Mouse (Mus musculus) skeletal muscle tissue, adult 2 months (tissue): Measurements from ENCODE around the gene Ston2.

Experiments
- DNase-seq: peaks from one replicate; pipeline ENCODE4 v3.0.0-alpha.2; 2012; ENCODE audit warnings: low read depth, low spot score

Gene Ston2

DNA sequence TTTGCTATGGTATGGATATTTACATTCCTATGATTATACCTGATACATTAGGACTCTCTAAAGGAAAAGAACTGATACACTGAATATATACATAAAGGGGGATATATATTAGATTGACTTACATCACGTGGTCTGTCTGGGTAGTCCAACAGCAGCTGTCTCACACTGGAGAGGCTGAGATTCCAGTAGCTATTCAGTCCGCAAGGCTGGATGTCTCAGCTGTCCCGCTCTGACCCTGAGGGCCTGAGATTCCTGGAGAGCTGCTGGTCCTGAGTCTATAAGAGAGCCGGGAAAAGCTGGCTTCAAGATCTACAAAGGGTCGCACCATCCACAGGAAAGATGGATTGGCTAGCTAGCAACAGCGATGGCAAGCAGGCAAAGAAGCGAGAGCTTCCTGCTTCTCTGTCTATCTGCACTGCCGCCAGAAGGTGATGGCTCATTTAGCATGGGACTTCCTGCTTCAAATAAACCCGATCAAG is at the start of gene Ston2:
Ston2 (minus strand) TSS at position 429 of the 479 bp plus-strand sequence.
- DNase-seq, result no peak

DNA sequence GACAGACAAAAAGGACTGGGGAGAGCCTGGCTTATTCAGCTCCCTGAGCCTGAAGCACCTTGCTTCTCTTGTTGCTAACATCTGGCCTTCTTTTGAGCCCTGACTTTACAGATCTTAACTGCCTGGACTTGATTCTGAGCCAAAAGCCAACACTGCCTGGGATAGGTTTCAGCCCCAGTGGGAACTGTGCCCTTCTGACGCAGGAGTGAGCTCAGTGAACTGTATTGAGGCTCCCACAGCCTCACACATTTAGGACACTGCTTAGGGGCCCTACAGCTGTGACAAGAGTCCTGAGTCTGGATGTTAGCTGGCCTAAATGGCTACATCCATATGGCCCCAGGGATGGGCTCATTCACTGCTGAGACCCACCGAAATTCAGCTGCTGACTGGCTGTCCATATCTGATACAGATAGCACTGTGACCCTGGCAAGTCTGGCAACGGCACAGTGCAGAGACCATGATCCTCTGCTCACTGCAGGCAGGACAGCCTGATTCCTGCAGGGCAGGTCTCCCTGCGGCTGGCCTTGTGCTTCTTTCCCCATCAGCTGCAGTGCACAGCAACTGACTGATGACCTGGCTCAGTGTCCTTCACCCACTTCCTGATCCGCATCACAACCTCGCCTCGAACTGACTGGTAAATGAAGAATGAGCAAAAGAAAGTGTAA is 49.3 kb upstream of the Ston2 start:
- DNase-seq, result peak; percentile 23

DNA sequence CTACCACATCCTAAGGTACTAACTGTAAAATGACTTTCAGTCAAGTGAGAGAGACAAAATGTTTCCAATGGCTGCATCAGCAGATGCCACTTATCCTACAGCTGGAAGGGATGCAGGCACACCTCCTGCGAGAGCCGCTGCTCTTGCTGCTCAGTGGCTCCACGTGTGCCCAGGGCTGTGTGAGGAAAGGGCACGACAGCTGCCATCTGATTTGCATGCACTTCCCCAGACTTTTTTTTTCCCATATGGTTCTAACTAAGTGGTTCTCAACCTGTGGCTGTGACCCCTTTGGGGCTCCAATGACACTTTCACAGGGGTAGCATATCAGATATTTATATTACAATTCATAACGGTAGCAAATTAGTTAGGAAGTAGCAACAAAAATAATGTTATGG is 45.7 kb upstream of the Ston2 start:
- DNase-seq, result no peak

DNA sequence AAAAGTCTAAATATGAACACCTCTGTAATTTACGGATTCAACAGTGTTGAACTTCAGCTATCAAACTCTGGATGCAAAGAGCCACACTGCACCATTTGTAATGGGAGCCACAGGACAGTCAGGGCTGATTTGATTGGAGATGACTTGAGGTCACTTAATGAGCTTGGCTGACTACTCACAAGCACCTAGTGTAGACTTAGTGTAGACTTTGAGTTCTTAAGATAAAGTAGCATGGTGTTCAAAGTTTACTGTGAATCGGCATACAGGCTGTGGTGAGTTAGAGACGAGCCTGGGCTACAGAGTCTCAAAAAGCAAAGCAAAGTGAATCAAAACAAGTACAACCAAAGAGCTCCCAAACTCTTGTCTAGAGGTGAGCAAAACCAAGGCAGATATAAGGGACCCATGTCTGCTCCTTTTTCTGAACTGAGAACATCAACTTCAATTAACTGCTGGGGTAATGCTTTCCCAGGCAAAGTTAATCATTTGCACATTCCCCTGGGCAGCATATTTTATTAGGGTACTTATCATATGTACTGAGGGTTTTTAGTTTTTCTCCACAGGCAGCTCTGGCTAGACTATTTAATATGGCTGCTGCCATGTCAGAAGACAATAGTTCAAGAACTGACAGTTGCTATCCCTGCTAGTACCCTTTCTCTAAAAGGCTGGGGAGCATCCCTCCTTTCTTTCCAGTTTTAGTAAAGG is 45.2 kb upstream of the Ston2 start:
- DNase-seq, result no peak

DNA sequence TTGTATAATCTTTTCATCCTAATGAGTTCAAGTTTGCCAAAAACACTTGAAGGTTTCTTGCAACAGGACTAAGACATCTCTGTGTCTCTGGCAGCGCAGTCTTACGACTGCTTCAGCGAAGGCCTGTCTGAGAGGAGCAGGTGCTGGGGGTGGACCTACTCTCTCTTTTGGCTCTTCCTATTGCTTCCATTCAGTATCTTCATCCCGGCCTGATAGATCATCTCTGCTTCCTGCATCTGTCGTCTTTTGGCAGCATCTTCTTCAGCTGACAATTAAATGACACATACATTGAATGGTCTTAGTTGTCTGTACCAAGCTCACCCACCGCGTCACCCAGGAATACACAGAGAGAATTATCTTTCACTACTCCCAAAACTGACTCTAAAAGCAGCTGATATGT is 43.2 kb upstream of the Ston2 start:
- DNase-seq, result no peak

DNA sequence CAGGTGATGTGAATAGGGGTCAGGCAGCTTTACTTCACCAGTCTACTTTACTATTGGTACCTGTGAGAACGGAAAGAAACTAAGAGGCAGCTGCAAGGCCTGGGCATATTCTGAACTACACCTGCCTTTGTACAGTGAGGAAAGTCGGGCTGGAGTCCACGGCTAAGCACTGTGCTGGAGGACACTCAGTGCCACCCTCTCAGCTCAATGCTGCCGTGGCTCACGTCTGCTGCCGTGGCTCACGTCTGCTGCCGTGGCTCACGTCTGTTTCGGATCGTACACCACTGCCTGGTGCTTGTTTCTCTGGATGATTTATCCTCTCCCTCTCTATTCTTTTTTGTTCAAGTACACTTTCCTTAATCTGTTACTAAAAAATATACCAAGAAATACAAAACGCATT is 32.3 kb upstream of the Ston2 start:
- no peak for DNase-seq

DNA sequence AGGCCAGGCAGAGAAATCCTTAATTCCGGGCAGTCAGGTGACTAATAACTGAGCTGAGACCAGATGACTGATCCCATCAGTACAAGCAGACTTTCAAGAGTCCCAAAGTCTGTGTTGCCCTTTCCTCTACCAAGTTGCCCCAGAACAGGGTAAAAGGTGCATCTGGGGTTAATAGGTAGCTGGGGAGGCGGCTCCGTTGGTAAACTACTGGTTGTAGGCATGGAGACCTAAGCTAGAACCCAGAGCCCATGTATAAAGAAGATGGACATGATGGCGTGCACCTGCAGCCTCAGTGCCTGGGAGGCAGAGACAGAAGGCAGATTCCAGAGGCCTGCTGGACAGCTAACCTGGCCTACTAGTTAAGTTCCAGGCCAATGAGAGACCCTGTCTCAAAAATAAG is 30.5 kb upstream of the Ston2 start:
- DNase-seq, result no peak

DNA sequence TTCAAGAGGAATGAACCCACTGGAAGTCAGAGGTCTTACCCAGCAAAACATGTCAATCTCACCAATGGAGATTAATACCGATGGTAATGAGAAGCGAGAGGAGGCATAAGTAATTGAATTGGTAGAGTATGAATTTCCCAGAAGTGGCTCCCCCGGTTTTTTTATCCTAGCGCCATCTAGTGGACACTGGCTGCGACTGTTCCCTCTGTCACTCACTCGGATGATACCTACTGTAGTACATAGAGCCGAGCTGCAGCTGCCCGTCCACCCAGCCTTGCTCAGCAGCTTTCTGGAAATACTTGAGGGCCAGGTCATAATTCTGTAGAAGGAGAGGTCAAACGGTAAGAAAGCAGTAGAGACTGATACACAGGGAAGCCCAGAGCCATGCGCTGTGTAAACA is 27.8 kb upstream of the Ston2 start:
- peak; percentile 21 for DNase-seq

DNA sequence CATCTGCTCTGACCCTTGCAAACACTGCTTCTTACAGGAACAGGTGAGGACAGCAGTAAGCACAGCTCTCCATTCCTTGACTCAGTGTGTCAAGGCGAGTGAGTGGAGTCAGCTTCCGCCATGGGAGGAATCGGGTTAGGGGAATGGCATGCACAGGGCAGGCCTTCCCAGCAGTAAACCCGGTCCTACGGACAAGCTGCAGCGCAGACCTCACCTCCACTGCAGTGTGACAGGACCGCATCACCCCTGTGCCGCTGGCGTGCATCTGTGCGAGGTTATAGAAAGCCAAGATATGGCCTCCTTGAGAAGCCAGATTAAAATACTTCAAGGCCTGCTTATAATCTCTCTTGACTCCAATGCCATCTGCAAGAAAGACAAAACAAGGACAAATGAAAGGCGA is 27.4 kb upstream of the Ston2 start:
- no peak for DNase-seq

DNA sequence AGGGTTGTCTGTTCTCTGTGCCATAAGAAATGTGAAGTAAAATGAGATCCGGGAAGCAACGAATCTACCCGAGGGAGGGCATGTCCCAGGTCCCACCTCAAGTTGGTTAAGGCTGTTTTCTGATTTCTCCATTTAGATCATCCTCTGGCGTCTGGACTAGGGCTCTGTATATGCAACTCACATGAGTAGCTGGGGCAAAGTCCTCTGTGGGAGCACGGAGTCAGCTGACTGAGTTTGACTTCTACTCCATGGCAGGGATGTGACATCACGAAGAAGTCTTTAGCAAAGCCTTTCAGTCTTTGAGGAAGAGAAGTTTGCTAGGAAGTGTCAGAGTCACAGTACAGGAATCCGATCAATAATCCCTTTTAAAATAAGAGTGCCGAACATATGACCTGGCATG is 20.7 kb upstream of the Ston2 start:
- DNase-seq, result no peak

DNA sequence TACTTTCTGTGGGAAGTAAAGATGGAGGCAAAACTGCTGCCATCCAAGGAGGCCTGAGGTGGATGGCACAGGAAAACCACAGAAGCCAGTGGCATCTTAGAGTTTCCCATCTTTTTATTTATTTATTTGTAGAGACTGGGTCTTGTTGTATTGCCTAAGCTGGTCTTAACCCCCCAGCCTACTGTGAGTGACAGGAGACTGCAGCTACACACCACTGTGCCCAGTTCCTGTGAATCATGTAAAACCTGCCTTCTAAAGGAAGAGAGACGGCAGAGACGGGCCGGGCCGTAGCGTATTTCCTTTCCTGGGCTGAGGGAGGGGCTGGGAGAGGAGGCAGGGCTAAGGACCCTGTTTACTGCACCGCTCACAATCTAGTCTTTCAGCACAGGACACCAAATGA is 19.6 kb upstream of the Ston2 start:
- DNase-seq, result no peak

DNA sequence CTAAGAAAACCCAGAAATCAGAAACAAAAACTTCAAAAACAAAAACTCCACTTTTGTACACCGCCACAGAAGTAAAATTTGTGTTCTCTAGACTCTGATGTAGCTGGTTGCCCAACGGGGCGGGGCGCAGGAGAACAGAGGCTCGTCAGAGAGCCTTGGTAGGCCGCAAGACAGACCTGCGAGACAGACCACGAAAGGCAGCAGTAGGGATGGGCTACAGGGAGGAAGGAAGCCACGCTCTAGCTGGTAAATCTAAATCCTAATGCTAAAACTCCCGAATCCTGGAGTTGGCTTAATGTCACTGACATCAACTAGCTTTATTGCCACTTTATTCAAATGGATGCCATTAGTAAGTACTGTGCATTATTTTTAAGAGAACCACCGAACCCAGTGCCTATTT is 18.9 kb upstream of the Ston2 start:
- no peak for DNase-seq

DNA sequence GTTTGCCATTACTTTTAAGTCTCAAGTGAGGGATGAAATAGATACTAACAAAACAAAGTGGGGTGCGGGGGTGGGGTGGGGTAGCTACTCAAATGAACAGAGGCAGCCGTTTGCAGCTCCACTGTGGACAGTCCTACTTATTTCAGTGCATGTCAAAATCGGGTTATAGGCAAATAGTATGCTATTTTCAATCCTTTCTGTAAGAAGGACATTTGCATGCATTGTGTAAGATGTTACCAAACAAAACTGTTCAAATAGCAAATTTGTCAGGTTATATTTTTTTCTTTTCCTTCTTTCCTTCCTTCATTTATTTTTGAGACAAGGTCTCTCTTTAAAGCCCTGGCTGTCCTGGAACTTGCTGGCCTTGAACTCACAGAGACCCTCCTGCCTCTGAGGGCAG is 16.1 kb upstream of the Ston2 start:
- no peak for DNase-seq

DNA sequence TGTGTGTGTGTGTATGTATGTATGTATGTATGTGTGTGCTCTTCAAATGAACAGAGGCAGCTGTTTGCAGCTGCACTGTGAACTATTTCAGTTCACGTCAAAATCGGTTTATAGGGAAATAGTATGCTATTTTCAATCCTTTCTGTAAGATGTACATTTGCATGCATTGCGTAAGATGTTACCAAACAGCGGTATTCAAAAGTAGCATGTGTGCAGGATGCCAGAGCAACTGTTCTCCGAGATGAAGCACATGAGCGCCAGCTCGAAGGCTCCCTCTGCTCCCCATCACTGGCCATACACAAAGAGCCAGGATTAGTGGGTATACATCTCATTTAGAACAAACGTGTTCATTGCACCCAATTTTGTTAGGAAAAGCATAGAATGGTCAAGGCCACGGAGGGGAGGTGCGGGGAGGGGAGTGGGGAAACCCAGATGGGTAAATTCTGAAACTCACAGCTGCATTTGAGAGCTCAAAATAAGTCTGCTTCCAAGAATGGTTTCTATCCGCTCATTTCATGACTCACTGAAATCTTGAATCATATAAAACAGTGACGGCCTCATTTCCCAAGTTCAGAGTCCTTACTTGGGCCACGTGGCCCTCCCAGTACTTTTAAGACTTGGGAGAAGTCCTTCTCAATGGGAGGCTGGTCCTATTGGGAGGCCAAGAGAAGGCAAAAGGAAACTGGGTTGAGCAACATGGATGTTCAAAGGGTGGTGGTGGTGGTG is 15.2 kb upstream of the Ston2 start:
- DNase-seq, result no peak

DNA sequence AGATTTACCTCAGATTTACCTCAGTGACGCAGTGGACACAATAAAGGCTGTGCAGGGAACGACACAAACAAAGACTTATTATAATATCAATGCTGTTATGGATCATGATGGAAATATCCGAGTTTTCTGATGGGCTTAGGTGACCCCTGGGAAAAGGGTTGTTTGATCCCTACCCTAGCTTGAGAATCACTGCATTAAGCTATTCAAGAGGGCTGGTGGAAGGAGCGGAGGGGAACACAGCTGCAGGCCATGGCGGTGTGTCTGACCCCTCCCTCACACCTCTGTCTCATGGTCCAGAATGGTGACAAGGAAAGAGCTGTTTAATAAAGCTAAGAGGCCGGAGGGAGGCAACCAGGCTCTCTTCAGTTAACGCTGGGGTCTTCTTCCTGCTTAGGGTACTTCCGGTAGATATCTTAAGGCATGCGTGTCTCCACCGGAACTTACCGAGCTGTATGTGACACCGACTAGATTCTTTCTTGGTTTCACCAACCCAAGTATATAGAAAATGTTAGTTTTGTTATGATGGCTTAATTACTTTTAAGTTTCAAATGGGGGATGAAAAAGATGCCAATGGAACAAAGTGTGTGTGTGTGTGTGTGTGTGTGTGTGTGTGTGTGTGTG is 14.5 kb upstream of the Ston2 start:
- no peak for DNase-seq

DNA sequence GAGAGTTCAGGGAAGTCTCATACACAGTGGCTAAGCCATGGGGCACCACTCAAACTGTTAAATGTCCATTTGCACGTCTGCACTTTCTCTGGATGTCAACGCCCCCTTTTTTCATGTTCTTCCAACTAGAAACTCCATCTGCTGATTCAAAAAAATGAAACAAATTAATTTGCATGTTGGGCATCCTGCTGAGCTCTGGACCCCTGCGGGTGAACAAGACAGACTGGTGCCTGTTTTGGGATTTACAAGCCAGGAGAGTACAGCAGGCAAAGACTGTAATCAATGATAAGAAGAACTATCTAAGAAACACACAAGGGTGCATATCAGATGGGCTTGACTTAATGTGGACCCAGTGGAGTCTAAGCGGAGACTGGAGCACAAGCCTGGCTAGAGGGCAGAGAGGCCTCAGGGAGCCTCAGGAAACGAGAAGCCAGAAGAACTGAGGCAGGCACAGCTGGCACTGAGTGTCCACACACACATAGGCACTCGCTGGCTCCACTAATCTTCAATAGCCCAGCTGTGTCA is 12.7 kb upstream of the Ston2 start:
- DNase-seq, result no peak

DNA sequence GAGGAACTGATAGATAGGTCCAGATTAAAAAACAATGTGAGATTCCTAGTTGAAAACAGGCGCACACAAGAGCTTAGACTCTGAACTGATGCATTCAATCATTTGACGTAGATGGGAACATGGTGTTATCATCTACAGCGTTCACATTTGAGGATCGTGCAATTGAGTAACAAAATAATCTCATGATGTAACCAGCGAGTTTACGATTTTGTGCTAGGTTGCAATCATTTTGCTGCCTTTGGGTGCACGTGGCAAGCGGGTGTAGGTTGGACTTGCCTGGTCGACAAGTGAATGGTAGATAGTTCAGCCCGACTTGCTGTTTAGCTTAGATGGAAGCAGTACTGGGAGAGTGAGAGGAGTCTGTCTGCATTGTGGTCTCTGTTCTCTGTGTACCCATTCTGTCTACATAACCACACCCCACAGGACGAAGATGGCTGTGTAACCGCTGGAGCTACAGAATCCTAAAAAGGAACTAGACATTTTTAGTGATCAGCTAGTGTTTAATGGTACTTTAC is 11.7 kb upstream of the Ston2 start:
- DNase-seq, result no peak

DNA sequence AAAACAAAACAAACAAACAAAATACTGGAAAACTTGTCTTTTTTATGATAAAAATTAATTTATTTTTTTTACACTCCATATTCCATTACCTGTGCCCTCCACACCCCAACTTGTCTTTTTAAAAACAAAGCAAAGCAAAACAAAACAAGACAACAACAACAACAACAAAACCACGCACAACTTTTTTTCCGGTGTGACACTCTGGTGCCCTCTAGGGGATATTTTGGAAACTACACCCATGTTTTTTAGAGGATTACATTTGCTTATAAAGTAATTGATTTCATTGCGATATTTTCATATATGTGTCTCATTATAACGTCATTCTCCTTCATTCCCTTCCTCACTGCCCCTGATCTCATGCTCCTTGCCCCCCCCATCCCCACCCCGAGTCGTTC is 11.2 kb upstream of the Ston2 start:
- no peak for DNase-seq

DNA sequence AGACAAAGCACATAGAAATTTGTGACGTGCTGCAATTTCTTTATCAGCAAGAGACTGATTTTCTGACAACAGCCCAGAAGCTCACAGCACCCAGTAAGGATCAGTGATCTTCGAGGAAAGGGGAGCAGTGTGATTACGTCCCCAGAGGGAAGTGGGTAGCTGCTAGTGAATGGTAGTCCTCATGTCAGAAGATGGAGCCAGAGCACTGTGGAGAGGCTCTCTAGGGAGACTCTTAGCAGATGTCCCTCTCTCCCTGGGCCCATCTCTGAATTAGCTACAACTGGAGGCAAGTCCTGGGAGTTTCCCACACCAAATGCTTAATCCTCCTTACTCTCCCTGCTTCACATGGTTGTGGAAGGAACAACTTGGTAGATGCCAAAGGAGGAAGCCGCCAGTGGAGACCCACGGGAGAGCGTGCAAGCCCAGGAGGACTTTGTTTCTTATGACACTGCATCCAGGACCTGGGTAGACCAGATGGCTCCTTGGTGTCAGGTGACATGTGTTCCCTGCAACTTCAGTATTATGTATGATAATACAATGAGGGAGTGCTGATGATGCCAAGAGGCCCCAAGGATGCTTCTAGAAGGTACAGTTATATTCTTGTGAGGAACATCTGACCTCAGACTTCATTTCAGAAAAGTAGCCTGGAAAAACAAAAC is 10.7 kb upstream of the Ston2 start:
- no peak for DNase-seq

DNA sequence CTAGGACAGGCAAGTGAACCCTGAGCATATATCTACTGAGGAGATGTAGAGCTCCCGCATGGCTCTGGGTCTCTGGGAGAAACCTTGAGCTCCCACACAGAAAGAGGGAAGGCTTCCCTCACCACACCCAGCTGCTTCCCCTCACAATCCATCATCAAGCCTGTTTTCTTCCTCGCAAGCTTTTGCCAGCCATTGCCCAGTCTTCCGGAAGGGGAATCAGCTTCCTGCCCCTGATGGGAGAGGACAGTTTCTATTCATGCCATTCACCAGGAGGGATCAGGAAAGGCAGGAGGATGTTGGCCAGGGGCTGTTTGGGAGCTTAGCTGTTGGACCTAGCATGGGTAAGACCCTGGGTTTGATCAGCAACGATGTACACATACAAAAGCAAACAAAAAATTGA is 8.6 kb upstream of the Ston2 start:
- DNase-seq, result no peak

DNA sequence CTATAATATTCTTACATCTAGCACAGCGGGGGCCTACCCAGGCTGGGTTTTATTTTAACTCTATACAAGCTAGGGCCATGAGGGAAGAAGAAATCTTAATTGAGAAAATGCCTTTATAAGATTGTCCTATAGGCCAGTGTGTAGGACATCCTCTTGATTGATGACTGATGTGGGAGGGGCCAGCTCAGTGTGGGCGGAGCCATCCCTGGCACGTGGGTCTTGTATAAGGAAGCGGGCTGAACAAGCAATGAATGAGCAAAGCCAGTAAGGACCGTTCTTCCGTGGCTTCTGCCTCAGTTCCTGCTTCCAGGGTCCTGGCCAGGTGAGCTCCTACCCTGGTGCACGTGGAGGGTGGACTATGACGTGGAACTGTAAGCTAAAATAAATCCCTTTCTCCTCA is 5.1 kb upstream of the Ston2 start:
- DNase-seq, result no peak
